Mouse (Mus musculus) naive thymus-derived CD4-positive, alpha-beta T cell, adult 2 months (primary cell): ENCODE results near the gene Insl3.
A peak's percentile ranks its signal among the peaks of the same experiment; 100 is the strongest.
"Not testable (repeated sequence)": the region's sequence is repeated elsewhere in the genome, so short reads cannot be mapped to it uniquely, and the experiment has no call there.

Experiments used
- DNase-seq: peaks from one replicate; pipeline ENCODE4 v3.0.0-alpha.2; 2011; ENCODE audit warnings: low read depth

Gene Insl3

DNA sequence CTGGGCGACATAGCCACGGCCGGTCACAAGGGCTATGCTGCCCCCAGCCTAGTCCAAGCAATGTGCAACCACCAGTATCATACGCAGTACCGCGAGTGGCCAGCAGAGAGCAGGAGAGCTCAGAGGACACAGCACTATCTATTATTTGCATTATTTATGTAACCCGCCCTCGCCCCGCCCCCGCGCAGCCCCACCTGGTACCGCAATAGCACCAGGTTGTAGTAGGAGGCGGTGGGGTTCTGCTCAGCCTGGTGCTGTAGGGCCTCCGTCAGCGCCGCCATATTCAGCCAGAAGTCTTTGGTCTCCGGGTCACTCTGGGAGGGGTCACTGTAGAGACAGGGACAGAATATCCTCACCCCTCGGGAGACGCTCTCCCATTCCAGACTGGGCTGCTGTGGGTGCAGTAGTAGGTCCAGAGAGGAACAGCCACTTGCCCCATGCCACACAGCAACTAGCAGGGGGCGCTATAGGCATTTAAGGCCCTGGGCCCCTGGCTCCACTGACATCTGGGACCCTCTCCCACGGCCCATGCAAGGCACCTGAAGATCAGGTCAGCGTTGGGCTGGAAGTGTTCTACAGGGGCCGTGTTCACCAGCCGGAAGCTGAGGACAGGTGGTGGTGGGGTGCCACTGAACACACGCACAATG is 20.9 kb downstream of the Insl3 start:
- DNase-seq: peak; percentile 78

DNA sequence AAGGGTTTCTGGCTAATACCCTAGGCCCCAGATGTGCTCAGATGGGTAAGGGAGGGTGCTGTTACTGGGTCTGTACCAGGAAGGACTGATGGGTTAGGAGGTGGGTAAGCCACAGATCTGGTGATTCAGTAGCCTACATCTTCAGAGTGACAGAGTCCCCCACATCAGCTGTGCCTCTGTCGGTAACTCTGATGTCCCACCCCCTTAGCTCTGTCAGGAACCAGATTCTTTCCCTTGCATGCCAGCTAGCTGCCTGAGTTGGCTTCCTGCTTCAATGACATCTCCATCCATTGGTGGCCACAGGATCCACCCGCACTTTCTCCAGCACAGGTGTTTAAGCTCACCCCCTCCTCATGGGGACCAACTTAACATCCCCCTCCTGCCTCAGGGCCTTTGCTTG is 22.6 kb downstream of the Insl3 start:
- no peak for DNase-seq

DNA sequence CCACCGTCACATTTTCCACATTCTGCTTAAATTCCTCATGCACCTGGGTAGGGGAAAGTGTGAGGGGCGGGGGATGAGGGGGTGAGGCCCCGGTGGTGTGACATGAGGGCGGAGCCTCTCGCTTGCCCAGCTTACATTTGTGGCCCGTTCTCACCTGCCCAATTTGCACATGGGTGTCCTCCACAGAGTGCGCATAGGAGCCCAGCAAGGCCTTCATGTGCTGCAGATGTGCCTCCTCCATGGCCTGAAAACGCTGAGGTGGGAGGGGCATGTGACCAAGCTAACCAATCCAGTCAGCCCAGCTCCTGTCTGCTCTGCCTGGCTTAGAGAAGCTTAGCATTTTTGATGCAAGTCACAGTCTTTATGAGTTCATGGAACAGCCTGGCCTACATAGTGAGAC is 26.5 kb downstream of the Insl3 start:
- no peak for DNase-seq

GRCm38 (mm10) chr8:71716561-71717053 is 27.6 kb downstream of the Insl3 start:
- DNase-seq: no peak

DNA sequence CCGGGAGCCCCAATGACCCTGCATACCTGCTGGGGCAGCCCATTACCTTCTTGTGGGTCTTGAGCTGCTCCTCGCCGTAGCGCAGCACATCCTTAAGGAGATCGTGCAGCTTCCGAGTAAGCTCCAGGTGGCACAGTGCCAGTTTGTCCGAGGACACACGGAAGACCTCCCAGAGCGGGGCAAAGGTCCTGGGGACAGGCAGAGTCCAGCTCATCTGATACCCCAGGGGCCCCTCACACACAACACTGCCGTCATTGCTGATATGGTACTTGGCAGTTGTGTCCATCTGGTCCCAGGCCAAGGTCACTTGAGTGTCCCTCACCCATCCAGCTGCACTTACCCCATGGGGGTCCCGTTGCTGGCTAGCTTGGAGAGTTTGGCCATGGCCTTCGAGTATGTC is 28.1 kb downstream of the Insl3 start:
- no peak for DNase-seq

GRCm38 (mm10) chr8:71718252-71718651 is 29.2 kb downstream of the Insl3 start:
- DNase-seq: no peak

DNA sequence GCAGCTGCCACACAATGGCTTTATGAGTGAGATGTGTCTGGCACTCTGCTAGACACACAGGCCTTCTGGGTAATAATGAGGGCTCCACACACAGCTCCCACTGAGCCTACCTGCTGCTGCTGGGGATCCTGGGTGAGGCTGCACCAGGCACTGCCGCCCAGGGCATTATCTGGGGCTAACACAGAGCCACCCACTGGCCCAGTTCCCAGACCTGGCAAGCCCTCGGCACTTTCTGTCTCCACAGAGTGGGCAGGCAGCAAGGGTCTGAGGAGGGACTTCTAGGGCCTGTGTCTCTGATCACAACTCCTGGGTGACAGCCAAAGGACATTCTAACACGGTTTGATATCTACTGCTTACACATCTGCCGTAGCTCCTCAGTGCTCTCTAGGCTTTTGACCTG is 30.2 kb downstream of the Insl3 start:
- DNase-seq: no peak

- no peak for DNase-seq
These were observed 31.0 kb downstream of the Insl3 start for GRCm38 (mm10) chr8:71719928-71720457.

DNA sequence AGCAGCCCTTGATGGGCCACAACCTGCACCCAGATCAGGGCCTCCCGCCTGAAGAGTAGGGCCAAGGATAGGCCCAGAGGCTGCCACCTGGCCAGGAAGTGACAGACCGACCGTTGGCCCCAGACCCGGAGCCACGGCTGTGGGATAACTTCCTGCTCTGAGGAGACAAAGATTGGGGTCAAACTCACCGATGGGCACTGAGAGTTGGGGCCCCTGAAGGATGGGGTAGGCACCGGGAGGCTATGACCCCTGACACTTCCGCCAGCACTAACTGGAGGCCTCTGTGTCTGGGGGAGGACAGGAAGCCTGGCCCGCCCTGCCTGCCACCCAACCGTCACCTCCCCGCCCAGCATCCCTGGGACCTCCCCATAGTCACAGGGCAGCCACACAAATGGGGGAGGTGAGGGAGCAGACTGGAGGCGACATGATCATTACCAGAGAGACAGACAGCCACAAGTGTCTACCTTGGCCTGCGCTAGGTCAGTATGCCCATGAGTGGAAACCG is 34.1 kb downstream of the Insl3 start:
- DNase-seq: peak; percentile 83

DNA sequence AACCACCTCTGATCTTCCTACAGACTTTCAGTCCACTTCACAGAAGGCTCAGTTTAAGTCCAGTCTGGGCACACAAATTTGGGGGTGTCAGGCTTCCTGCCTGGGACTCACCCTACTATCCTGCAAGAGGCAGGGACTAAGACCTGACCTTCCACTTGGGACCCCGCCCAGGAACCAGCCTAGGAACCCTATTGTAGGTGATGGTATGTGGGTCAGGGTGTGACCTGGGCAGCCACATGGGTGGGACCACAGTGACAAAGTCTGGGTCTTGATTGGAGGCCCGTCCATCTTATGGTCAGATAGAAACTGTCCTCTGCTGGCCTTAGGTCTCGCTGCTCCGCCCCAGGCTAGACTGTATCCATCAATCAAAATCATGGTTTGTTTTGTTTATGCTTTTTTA is 35.4 kb downstream of the Insl3 start:
- DNase-seq: no peak

GRCm38 (mm10) chr8:71725122-71725924 is 36.3 kb downstream of the Insl3 start, which contains the start of gene Fcho1:
Gene Fcho1, minus strand, starts transcription at chr8:71725716.
- peak; percentile 94 for DNase-seq

DNA sequence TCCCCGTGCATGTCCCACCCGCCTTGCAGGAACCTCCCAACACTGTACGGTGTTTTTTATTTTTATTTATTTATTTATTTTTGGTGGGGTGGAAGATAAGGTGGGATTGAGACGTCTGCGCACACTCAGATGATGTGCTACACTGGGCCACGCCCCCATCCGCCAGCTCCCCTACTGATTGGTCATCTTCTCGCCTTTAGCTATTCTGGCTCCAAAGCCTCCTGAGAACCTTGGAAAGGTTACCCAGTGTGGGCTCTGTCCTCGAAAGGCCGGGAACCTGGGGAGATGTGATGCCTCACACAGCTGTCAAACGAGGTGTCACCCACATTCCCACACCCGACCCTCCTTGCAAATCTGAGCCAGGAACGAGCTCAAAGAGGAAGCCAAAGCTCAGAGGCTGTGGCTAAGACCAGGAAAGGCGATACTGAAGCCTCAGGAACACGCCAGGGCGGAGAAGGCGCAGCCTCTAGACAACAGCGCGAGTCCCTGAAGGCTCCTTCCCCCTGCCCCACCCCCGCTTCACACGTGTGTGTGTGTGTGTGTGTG is 39.3 kb downstream of the Insl3 start:
- peak; percentile 43 for DNase-seq

GRCm38 (mm10) chr8:71728826-71729620 is 40.0 kb downstream of the Insl3 start:
- peak; percentile 72 for DNase-seq

DNA sequence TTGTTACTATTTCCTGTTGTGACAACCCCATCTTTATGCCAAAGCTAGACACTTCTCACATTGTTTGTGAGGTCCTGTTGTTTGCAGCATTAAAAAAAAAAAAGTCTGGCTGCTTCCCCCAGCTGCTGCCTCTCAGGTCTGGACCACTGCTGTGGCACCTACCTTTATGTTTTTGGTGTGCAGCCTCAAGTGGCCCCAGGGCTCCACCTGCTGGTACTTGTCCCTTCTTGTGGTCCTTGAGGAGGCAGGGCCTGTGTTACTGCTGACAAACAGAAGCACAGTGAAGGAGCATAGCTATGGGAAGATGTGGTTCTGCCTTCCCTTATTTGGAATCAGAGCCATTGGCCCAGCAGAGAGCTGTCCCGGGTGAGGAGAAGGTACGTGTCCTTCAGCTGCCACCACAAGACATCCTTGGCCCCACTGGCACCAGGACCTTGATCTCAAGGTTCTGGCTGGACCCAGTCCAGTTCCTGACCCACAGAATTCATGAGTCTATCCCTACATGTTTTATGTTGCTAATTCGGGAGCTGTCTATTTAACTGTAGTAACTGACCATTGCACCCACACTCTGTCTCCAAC is 42.7 kb downstream of the Insl3 start:
- DNase-seq: peak; percentile 83

- not testable (repeated sequence) for DNase-seq
These were observed 49.3 kb downstream of the Insl3 start for GRCm38 (mm10) chr8:71738316-71738715.
